Mouse (Mus musculus) small intestine, adult 2 months (tissue): ENCODE measurements around the gene P2rx4. TPM values are rescaled to one million over a fixed set of nuclear protein-coding genes. Genes with fewer than 3 reads are reported as not detected.
A peak's percentile ranks its signal among the peaks of the same experiment; 100 is the strongest.

Source experiments
- H3K27ac ChIP-seq: fragments of 200-500 bp; 2 replicates; pipeline ENCODE4 v1.5.1; 2012; ENCODE audit warnings: low read depth, low read length, control low read depth, inconsistent platforms; ENCODE audit not compliant: insufficient read depth
- H3K27me3 ChIP-seq: fragments of 200-500 bp; 2 replicates; pipeline ENCODE4 v1.6.1; 2012; ENCODE audit warnings: mild to moderate bottlenecking, moderate library complexity, low read length, inconsistent platforms; ENCODE audit not compliant: control insufficient read depth, insufficient read depth
- H3K36me3 ChIP-seq: fragments of 200-500 bp; 2 replicates; pipeline ENCODE4 v1.6.1; 2012; ENCODE audit warnings: mild to moderate bottlenecking, low read length, control low read depth, inconsistent platforms; ENCODE audit not compliant: control insufficient read depth, insufficient read depth
- H3K4me1 ChIP-seq: fragments of 200-500 bp; 2 replicates; pipeline ENCODE4 v1.6.1; 2012; ENCODE audit warnings: low read length, inconsistent platforms, mixed read lengths; ENCODE audit not compliant: control insufficient read depth, insufficient read depth, insufficient read length
- H3K4me3 ChIP-seq: fragments of 200-500 bp; 2 replicates; pipeline ENCODE4 v1.5.1; 2012; ENCODE audit warnings: low read depth, mild to moderate bottlenecking, control low read depth, inconsistent platforms, low read length, moderate library complexity
- CTCF ChIP-seq: fragments of 200-500 bp; IDR thresholded peaks from 2 replicates; pipeline ENCODE4 v1.5.1; 2012; ENCODE audit warnings: low read depth, mild to moderate bottlenecking, control low read depth, inconsistent platforms, low read length, moderate library complexity, mixed read lengths; ENCODE audit not compliant: insufficient replicate concordance, insufficient read length; ENCODE audit errors: extremely low read depth
- POLR2A ChIP-seq: fragments of 200-500 bp; IDR thresholded peaks from 2 replicates; pipeline ENCODE4 v1.6.1; 2012; ENCODE audit warnings: low read depth, mild to moderate bottlenecking, control low read depth, inconsistent platforms, low read length, moderate library complexity
- WGBS: fragments of 180-500 bp; shearing (Covaris S2); methylation state at CpG from one replicate; pipeline ENCODE4 v1.1.7; 2018; 5-methylcytosine and 5-hydroxymethylcytosine counted together
- polyA plus RNA-seq: library from polyadenylated mRNA; depleted of rRNA; stranded (reverse); fragments of >200 nt; gene quantifications from 2 replicates; pipeline ENCODE4 v1.2.3, GENCODE M21; 2012

P2rx4 gene
- polyA plus RNA-seq, 1 experiment: 61.9 TPM

DNA sequence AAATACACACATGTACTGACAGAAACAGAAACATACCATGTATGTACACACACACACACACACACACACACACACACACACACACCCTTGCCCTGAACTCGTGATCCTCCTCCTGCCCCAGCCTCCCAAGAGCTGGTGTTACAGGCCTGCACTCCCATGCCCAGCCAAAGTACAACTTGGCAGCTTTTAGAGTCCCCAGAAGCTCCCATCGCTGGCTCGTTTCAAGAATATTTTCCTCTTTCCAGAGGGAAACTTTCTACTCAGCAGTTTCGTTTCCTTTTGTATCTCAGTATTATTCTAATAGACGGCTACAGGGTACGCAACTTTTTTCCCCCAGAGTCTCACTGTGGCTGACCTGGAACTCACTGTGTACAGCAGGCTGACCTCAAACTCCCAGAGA lies 5.2 kb upstream of the P2rx4 start:
- 65% methylated on average over 6 of the region's 6 CpGs for WGBS
- Histone ChIP-seq H3K36me3 (no peaks in the 10 kb centered on the region), H3K27ac (0 out of 2 replicates have a peak overlapping the region, but pooled peaks have one; percentile 48), H3K4me3 (no peak overlapping the region), H3K27me3 (no peaks in the 10 kb centered on the region), H3K4me1 (peaks cover 16% of the 10 kb centered on the region)
- TF ChIP-seq CTCF (no peak), POLR2A (no peak)

DNA sequence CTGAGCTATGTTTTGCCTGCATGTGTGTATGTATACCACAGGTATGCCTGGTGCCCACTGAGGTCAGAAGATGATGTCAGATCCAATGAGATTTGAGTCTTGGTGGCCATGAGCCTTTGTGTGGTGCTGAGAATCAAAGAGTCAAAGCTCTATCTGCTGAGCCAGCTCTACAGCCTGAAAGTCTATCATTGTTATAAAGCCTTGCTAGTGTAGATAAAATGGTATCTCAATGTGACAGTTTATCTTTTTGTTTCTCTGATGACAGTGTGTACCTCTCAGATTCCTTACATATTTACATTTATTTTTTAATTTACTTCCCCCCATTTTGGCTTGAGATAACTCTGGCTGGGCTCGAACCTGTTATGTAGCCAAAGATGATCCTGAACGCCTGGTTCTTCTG lies 3.8 kb upstream of the P2rx4 start:
- Histone ChIP-seq H3K4me3 (no peak overlapping the region), H3K27me3 (no peaks in the 10 kb centered on the region), H3K27ac (no peak overlapping the region), H3K36me3 (no peaks in the 10 kb centered on the region), H3K4me1 (peaks cover 16% of the 10 kb centered on the region)
- WGBS: 91% methylated on average over 2 of the region's 2 CpGs
- TF ChIP-seq CTCF: no peak
- TF ChIP-seq POLR2A: no peak

DNA sequence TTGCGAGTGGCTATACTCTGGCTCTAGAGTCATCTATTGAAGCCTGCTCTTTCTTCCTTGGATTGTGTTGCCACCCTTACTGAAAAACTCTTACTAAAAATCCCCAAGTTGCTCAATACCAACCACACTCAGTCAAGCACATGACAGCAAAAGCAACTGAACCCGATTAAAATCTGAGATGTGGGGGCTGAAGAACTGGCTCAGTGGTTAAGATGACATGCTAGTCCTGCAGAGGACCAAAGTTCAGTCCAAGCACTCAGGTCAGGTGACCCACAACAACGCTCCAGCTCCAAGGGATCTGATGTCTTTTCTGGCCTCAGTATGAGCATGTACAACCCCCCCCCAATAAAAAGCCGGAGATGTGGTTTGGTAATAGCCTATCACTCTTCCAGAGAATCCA lies 2.8 kb upstream of the P2rx4 start:
- Histone ChIP-seq H3K4me3 (no peak overlapping the region), H3K27me3 (no peaks in the 10 kb centered on the region), H3K4me1 (peaks cover 8% of the 10 kb centered on the region; the same call in 1 of the 2 replicates), H3K36me3 (no peaks in the 10 kb centered on the region), H3K27ac (no peak overlapping the region)
- TF ChIP-seq POLR2A (no peak), CTCF (no peak)
- WGBS: 56% methylated on average over 4 of the region's 4 CpGs

DNA sequence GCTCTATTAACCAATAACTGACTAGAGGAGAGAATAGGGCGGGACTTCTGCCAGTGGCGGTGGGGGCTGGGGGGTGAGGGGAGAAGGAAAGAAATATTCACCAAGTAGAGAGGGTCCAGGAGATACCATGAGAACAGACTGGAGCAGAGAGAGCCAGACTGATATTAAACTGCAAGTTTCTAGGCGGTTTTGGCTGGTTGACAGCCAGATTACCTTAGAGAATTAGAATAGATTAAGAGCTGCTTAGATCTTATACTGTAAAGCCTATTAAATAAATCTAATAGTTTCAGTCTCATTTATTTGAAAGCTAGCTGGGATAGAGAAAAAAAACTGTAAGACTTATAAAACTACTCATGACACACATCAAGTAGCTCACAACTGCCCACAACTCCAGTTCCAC lies 2.2 kb upstream of the P2rx4 start:
- no peak overlapping the region for H3K27ac ChIP-seq
- H3K4me3 ChIP-seq: no peak overlapping the region
- no peaks in the 10 kb centered on the region for H3K27me3 ChIP-seq
- H3K36me3 ChIP-seq: no peaks in the 10 kb centered on the region
- H3K4me1 ChIP-seq: peaks cover 8% of the 10 kb centered on the region; the same call in 1 of the 2 replicates
- TF ChIP-seq POLR2A: no peak
- TF ChIP-seq CTCF: no peak
- WGBS: 68% methylated on average over 3 of the region's 3 CpGs

DNA sequence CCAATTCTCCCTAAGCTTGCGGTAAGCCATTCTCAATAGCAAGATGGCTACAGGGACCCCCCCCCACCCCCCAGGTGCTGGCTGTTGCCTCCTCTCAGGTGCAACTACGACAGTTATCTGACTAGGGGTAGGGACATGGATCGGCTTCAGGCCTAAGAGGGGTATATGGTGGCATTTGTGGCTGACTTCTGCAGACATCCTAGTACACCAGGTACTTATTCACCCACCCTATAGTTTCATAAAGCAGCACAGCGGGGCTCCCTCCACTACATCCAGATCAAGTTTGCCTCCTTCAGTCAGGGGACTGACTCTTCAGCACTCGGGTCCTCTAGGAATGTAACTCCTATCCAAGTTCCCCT lies 448 bp upstream of the P2rx4 start:
- H3K4me1 ChIP-seq: peaks cover 4% of the 10 kb centered on the region; the same call in 1 of the 2 replicates
- H3K27ac ChIP-seq: peak overlapping the region; percentile 67
- TF ChIP-seq POLR2A: no peak
- no peak for TF ChIP-seq CTCF
- no peaks in the 10 kb centered on the region for H3K27me3 ChIP-seq
- peak overlapping the region; percentile 66 for H3K4me3 ChIP-seq
- no peaks in the 10 kb centered on the region for H3K36me3 ChIP-seq
- WGBS: 34% methylated on average over 5 of the region's 5 CpGs

DNA sequence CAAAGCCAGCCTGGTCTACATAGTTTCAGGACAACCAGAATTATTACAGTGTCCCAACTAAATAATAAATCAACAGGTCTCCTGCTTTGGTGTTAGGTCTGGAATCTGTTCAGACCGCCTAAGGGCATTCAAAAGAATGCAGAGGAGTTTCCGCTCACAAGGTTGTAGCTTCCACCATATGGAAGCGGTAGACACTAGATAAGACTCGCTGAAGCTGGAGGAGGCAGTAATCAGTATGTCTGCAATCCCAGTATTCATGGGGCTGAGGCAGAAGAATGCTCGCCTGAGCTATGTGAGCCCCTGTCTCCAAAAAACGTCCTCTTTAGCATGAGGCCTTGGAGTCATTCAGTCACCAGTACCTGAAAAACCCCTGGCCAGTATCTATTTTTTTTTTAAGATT lies 1.5 kb downstream of the P2rx4 start:
- Histone ChIP-seq H3K4me1 (peaks cover 4% of the 10 kb centered on the region; the same call in 1 of the 2 replicates), H3K27me3 (no peaks in the 10 kb centered on the region), H3K27ac (0 out of 2 replicates have a peak overlapping the region, but pooled peaks have one; percentile 67), H3K36me3 (no peaks in the 10 kb centered on the region), H3K4me3 (no peak overlapping the region)
- TF ChIP-seq POLR2A: no peak
- no peak for TF ChIP-seq CTCF
- 87% methylated on average over 6 of the region's 6 CpGs for WGBS

DNA sequence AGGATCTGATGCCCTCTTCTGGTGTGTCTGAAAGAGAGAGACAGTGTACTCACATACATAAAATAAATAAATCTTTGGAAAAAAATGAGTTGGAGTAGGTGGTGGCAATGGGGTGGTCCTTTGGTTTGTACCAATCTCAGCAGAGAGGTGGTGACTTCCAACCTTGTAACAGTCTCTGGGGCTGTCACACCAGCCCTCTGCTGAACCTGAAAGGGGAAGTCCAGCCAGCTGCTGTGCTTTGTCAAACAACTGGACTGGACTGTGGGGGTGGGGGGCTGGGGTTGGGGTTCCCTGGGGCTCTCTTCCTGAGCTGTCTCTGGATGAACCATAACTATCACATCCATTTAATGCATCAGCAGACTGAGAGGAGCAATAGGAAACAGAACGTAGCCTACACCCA lies 8.4 kb downstream of the P2rx4 start:
- Histone ChIP-seq H3K36me3 (peaks cover 32% of the 10 kb centered on the region), H3K27ac (no peak overlapping the region), H3K4me3 (no peak overlapping the region), H3K27me3 (no peaks in the 10 kb centered on the region), H3K4me1 (no peaks in the 10 kb centered on the region)
- TF ChIP-seq POLR2A (no peak), CTCF (no peak)
- 86% methylated on average over 1 of the region's 1 CpGs for WGBS
